Mouse (Mus musculus): ENCODE measurements around the gene Atad3a. TPM values are rescaled to one million over a fixed set of nuclear protein-coding genes. Genes with fewer than 3 reads are reported as not detected.
"Not testable (repeated sequence)": the region's sequence is repeated elsewhere in the genome, so short reads cannot be mapped to it uniquely, and the experiment has no call there.

The Atad3a gene
- total RNA-seq (2021) = 10 to 100 TPM; 26.3 to 31.4 TPM
- long read RNA-seq, experiment 1, transcript Atad3a-201 (16 exons, 2,413 nt) = major isoform, 21 of 27 reads
- long read RNA-seq, experiment 1, partial matches to known transcripts = 0 of 27 reads
- long read RNA-seq, experiment 1, other reads (novel, unspliced or antisense) = 6 of 27 reads
- long read RNA-seq, experiment 2, transcript Atad3a-201 (16 exons, 2,413 nt) = major isoform, 27 of 33 reads
- long read RNA-seq, experiment 2, partial matches to known transcripts = 1 of 33 reads
- long read RNA-seq, experiment 2, other reads (novel, unspliced or antisense) = 4 of 33 reads

GRCm38 (mm10) chr4:155760613-155761355, at the start of gene Atad3a:
Gene Atad3a, minus strand, starts transcription at chr4:155761093.
- DNase-seq = peak; percentile 96

DNA sequence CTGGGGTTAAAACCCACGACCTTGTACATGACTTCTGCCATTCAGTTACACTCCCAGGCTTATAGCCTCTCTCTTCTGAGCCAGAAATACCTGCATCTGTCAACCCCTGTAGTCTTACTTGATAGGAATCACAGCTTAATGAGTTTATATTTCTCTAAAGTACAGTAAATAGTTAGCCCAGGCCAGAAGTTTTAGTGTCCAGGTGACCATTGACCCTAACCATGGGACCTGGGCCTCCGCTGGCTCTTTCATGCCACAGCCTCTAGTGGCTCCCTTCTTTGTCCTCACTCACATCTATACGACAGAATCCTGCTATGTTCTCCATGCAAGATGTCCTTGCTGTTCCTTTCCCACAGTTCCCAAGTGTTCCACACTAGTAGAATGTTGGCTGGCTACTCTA, 46.9 kb upstream of the Atad3a start:
- DNase-seq = no peak

- DNase-seq = peak; percentile 93
Measured at GRCm38 (mm10) chr4:155803340-155804041, 42.6 kb upstream of the Atad3a start.

DNA sequence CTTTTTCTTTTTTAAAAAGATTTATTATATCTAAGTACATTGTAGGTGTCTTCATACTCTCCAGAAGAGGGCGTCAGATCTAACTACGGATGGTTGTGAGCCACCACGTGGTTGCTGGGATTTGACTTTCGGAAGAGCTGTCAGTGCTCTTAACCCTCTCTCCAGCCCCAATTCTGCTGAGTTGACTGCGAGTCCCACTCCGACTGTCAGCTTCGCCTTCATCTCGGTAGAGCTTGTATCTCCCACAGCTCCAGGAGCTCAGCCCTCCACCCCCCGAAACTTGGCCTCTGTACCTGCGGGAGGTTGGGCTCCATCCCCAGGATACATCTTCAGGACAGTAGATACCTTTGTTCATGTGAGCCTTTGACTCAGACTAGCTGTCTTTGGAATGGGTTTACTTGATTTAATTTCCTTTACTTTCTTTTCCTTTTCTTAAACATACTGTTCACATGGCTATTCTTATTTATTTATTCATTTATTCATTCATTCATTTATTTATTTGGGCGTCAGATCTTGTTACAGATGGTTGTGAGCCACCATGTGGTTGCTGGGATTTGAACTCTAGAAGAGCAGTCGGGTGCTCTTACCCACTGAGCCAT, 41.9 kb upstream of the Atad3a start, which contains the start of gene Mrpl20:
Gene Mrpl20, plus strand, starts transcription at position 138 of the 599 bp plus-strand sequence.
- DNase-seq = no peak

- DNase-seq = no peak
Measured at GRCm38 (mm10) chr4:155802075-155802474, 41.2 kb upstream of the Atad3a start.

- no peak for DNase-seq
Measured at GRCm38 (mm10) chr4:155793730-155794129, 32.8 kb upstream of the Atad3a start.

GRCm38 (mm10) chr4:155791240-155791933, 30.5 kb upstream of the Atad3a start:
- no peak for DNase-seq

DNA sequence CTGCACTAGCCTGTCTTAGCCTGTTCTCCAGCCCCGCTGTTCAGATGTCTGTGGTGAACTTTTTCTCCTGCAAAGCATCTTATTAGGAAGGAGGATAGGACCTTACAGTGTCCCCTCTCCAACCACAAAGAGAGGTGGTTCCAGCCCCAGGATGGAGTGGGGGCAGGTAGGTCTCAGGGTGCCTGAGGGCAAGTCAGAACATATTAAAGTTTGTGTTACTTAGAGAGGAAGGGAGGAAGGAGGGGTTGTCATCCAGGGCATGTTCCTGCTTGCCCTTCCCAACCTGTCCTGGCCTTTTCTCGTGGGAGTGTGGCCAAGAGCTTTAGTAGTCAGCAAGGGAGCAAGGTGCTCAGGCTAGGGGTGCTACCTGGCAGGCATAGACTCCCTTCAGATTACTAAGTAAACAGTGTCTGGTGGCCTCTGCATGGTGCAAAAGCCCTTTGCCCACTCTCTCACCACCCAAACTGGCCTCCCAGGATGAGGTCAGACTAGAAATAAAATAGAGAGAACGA, 29.8 kb upstream of the Atad3a start:
- no peak for DNase-seq

GRCm38 (mm10) chr4:155790021-155790489, 29.2 kb upstream of the Atad3a start, which contains the start of gene Ankrd65:
Gene Ankrd65, plus strand, starts transcription at chr4:155790439.
- DNase-seq = no peak

DNA sequence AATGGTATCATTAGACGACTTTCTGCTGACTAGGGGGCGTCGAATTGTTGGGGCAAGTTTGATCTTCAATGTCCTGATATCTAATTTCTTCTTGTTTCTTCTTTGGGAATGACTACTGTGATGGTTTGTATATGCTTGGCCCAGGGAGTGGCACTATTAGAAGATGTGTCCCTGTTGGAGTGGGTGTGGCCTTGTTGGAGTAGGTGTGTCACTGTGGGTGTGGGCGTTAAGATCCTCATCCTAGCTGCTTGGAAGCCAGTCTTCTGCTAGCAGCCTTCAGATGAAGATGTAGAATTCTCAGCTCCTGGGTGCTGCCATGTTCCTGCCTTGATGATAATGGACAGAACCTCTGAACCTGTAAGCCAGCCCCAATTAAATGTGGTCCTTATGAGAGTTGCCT, 27.9 kb upstream of the Atad3a start:
- DNase-seq = not testable (repeated sequence)

DNA sequence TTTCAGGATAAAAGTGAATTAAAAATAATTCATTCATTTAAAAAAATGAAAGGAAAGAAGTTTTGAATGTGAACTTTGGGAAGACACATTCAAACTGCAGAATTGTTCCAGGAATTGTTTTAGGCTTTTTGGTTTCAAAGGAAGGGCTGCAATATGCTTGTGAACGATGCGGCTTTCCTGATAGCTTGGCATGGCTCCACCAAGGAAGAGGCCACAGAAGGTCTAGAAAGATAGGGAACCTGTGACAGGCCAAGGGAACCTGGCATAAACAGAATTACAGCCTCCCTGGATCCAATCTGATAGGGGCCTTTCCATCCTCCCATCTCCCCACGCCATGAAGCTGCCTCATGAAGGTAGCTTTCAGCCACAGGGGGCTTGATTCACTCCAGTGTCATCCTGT, 27.4 kb upstream of the Atad3a start:
- DNase-seq = no peak

DNA sequence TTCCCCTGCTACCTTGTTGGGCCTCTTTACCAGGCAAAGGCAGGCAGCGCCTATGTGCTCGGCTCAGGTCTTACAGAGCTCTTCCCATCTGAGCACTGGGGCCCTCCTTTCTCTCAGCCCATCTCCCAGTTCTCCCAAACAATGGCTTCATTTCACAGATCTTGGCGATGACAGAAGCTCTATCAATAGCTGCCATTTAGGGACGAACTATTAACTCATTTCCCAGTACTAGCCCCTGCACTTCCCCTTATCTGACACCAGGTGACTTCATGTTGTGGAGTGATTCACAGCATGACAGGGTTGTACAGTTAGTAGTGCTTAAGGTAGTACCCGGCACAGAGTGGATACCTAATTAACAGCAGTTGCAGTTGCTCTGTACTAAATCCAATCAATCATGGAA, 24.9 kb upstream of the Atad3a start, which contains the start of gene Tmem88b:
Gene Tmem88b, minus strand, starts transcription at position 56 of the 400 bp plus-strand sequence.
- no peak for DNase-seq

- DNase-seq = no peak
Measured at GRCm38 (mm10) chr4:155785246-155785645, 24.4 kb upstream of the Atad3a start.

DNA sequence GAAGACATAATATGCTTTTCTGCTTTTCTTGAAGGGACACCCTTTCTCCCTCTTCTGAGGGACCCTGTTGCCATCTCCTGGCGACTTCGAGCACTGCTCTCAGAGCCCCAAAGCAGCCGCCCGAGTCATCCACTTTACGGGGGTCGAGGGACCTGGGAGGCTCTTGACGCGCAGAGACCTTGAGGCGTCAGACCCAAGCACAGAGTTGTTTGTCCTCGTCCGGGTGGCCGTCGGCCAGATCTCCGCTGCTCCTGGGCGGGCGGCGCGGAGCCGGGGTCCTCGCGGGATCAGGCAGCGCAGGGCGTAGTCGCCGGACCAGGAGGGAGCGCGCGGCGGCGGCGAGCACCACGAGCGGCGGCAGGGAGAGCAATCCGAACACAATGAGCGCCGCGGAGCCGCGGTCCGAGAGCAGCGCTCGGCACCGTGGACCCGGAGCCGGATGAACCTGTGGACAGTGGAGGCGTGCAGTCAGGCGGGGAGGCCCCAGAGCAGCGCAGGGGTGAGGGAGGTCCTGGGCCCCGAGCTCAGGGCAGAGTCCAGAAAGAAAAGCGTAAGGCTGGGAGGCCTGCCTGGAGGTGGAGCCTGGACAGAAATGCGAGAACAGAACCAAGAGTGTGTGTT, 23.3 kb upstream of the Atad3a start:
- peak; percentile 81 for DNase-seq

DNA sequence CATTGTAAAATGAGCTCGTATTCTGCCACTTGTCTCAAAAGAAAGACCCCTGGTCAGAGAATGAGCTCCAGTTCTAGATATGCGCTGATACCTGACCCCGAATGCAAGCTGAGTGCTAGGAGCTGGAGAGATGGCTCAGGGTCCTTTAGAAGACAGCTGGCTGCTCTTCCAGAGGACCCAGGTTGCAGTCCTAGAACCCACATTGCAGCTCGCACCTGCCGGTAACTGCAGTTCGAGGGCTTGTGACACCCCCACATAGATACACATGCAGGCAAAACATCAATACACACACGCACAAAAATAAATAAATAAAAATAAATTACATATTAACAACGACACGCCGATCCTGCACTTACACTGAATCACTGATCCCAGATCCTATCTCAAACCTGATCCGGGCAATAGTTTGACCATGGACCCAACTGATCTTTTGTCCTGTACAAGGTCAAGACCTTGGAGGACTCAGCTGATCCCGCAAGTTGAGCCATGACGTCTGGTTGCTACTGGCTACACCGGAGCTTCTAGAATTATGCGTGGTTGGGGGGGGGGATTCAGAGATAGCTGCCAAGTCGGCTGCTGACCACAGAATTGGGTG, 22.7 kb upstream of the Atad3a start:
- no peak for DNase-seq

GRCm38 (mm10) chr4:155780895-155781294, 20.0 kb upstream of the Atad3a start:
- peak; percentile 94 for DNase-seq

DNA sequence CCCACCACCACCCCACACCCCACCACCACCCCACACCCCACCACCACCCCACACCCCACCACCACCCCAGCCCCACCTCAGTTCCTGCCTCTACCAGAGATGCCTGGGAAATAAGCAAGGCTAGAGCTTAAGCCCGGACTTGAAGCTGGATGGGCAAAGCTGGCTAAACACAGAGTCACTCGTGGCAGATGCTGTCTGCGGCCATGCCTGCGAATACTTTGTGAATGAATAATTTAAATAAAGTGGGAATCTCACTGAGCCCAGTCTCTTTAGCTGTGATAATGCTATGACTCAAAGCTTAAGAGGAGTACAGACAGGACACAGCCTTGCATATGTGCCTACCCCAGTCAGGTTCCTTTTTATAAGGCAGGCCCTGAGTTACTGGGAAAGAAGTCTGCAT, 18.6 kb upstream of the Atad3a start:
- no peak for DNase-seq

GRCm38 (mm10) chr4:155777816-155778215, 16.9 kb upstream of the Atad3a start:
- no peak for DNase-seq

DNA sequence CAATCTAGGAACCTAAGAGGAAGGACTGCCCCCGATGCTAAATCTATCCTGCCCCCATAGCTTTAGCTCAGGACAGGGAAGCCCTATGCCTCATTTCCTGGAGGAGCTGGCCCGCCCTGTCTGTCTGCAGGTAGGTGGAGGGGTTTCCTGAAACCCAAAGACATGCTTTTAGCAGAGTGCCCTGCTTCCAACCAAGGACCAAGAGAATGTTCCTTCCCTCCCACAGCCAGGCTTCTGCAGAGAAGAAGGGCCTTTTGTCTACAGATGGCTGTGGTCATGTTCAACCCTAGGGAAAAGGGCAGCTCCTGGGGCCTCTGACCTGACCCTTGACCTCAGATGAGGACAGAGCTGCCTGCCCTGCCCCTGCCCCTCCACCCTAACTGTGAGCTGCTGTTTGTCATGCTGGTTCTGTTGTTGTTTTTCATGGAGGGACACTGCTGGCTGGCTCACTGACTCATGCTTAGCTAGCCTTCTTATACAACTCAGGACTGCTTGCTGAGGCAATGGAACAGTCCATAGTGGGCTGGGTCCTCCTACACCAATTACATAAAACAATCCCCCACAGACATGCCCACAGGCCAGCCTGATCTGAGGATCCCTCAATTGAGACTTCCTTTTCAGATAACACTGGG, 15.9 kb upstream of the Atad3a start:
- DNase-seq = no peak

GRCm38 (mm10) chr4:155775855-155776254, 15.0 kb upstream of the Atad3a start:
- DNase-seq = no peak

All from gastrocnemius, postnatal 25 days (tissue).